Mouse (Mus musculus) megakaryocyte, adult 5-6 weeks (primary cell): ENCODE data around the gene Rpl37. TPM values are rescaled to one million over a fixed set of nuclear protein-coding genes. Genes with fewer than 3 reads are reported as not detected.

Experiments used
- ATAC-seq: 2 replicates; pipeline ENCODE4 v1.8.0; 2016; ENCODE audit warnings: mild to moderate bottlenecking, inconsistent platforms; ENCODE audit not compliant: poor library complexity, severe bottlenecking
- total RNA-seq, 2 experiments: library from RNA; stranded (forward) in 1 of 2; stranded (reverse) in 1 of 2; fragments of 153-499, 151-499 nt in 1 of 2; fragments of 221-1000, 200-1000 nt in 1 of 2; gene quantifications; 2 replicates each; pipeline versions ENCODE4 v1.2.3 to v1.2.4; 2015 to 2017

The Rpl37 gene
- total RNA-seq, 2 experiments from 2014 or later, result 917 to 1,352 TPM

GRCm38 (mm10) chr15:5145196-5145945 lies 28.9 kb downstream of the Rpl37 start:
- no peak for ATAC-seq

GRCm38 (mm10) chr15:5149187-5149586 lies 32.7 kb downstream of the Rpl37 start:
- no peak for ATAC-seq

- no peak for ATAC-seq
These were observed 35.7 kb downstream of the Rpl37 start for GRCm38 (mm10) chr15:5152171-5152570.

GRCm38 (mm10) chr15:5154621-5155020 lies 38.2 kb downstream of the Rpl37 start:
- ATAC-seq, result no peak

GRCm38 (mm10) chr15:5155093-5155492 lies 38.6 kb downstream of the Rpl37 start:
- no peak for ATAC-seq

GRCm38 (mm10) chr15:5156355-5156754 lies 39.9 kb downstream of the Rpl37 start:
- ATAC-seq, result no peak

GRCm38 (mm10) chr15:5157386-5157785 lies 40.9 kb downstream of the Rpl37 start:
- ATAC-seq, result no peak

GRCm38 (mm10) chr15:5158827-5159226 lies 42.4 kb downstream of the Rpl37 start:
- ATAC-seq, result no peak

GRCm38 (mm10) chr15:5165121-5165773 lies 48.8 kb downstream of the Rpl37 start:
- no peak for ATAC-seq

Other genes with a start within 250 kb of the Rpl37 start
- gene Mroh2b, start 217.9 kb upstream of the Rpl37 start, total RNA-seq (2015), result not detected in 2 replicates
- gene Mroh2b, start 217.9 kb upstream of the Rpl37 start, total RNA-seq (2017), result not detected in 2 replicates
- not detected in 2 replicates for gene C7, start 52.9 kb upstream of the Rpl37 start, total RNA-seq (2015)
- gene C7, start 52.9 kb upstream of the Rpl37 start, total RNA-seq (2017), result not detected in 2 replicates
- gene Card6, start 8.1 kb upstream of the Rpl37 start, total RNA-seq (2015), result 8.9 and 9.7 TPM in 2 replicates
- 5.2 and 6.0 TPM in 2 replicates for gene Card6, start 8.1 kb upstream of the Rpl37 start, total RNA-seq (2017)
- 36.2 and 42.8 TPM in 2 replicates for gene Prkaa1, start 27.2 kb downstream of the Rpl37 start, total RNA-seq (2015)
- 30.5 and 31.1 TPM in 2 replicates for gene Prkaa1, start 27.2 kb downstream of the Rpl37 start, total RNA-seq (2017)
- gene Ttc33, start 68.9 kb downstream of the Rpl37 start, total RNA-seq (2015), result 21.6 and 23.1 TPM in 2 replicates
- 34.1 and 38.5 TPM in 2 replicates for gene Ttc33, start 68.9 kb downstream of the Rpl37 start, total RNA-seq (2017)
- 30.5 and 33.2 TPM in 2 replicates for gene Ptger4, start 127.5 kb downstream of the Rpl37 start, total RNA-seq (2015)
- 20.6 and 21.2 TPM in 2 replicates for gene Ptger4, start 127.5 kb downstream of the Rpl37 start, total RNA-seq (2017)